Mouse (Mus musculus) hindbrain, embryonic 12.5 days (tissue): Measurements from ENCODE around the gene Tmtc4. TPM values are rescaled to one million over a fixed set of nuclear protein-coding genes. Genes with fewer than 3 reads are reported as not detected.

Experiments used
- ATAC-seq: fragments of 200-750 bp; cut with Nextera tagmentation; 2 replicates; pipeline ENCODE4 v1.8.0; 2017; ENCODE audit warnings: moderate TSS enrichment; ENCODE audit not compliant: low FRiP score
- H3K27ac ChIP-seq: fragments of 300-500 bp; sonication (generic); 2 replicates; pipeline ENCODE4 v1.5.1; 2016; ENCODE audit warnings: mild to moderate bottlenecking
- H3K27me3 ChIP-seq: fragments of 300-500 bp; sonication (generic); 2 replicates; pipeline ENCODE4 v1.6.1; 2016; ENCODE audit warnings: mild to moderate bottlenecking
- H3K36me3 ChIP-seq: fragments of 300-500 bp; sonication (generic); 2 replicates; pipeline ENCODE4 v1.6.1; 2016; ENCODE audit warnings: mild to moderate bottlenecking
- H3K4me1 ChIP-seq: fragments of 300-500 bp; sonication (generic); 2 replicates; pipeline ENCODE4 v1.6.1; 2016
- H3K4me2 ChIP-seq: fragments of 300-500 bp; sonication (generic); replicated peaks from 2 replicates; pipeline ENCODE4 v1.6.1; 2016; ENCODE audit warnings: mild to moderate bottlenecking
- H3K4me3 ChIP-seq: fragments of 300-500 bp; sonication (generic); 2 replicates; pipeline ENCODE4 v1.5.1; 2016; ENCODE audit warnings: mild to moderate bottlenecking
- H3K9ac ChIP-seq: fragments of 300-500 bp; sonication (generic); 2 replicates; pipeline ENCODE4 v1.6.1; 2016; ENCODE audit warnings: mild to moderate bottlenecking, moderate library complexity
- H3K9me3 ChIP-seq: fragments of 300-500 bp; sonication (generic); replicated peaks from 2 replicates; pipeline ENCODE4 v1.6.1; 2016; ENCODE audit warnings: mild to moderate bottlenecking
- WGBS: fragments of 180-500 bp; shearing (Covaris S2); methylation state at CpG from one replicate; pipeline ENCODE4 v1.1.7; 2016; 5-methylcytosine and 5-hydroxymethylcytosine counted together
- polyA plus RNA-seq: library from polyadenylated mRNA; unstranded; fragments of >200 nt; fragmentation: Nextera tagmentation; extraction: Ambion mirVana; gene quantifications from 2 replicates; pipeline ENCODE4 v1.2.1, GENCODE M21; 2016

Tmtc4 gene
- polyA plus RNA-seq, 1 experiment from 2014 or later = 49.4 TPM

- Histone ChIP-seq H3K9me3 (no peaks in the 10 kb centered on the region), H3K9ac (no peak overlapping the region), H3K4me3 (no peak overlapping the region), H3K36me3 (no peaks in the 10 kb centered on the region), H3K27ac (no peak overlapping the region), H3K4me1 (peaks cover 24% of the 10 kb centered on the region), H3K4me2 (no peak overlapping the region), H3K27me3 (peaks cover 7% of the 10 kb centered on the region)
- 67% methylated on average over 7 of the region's 7 CpGs for WGBS
- no peak for ATAC-seq
These were observed 107.1 kb downstream of the Tmtc4 start for GRCm38 (mm10) chr14:122876723-122877122.

GRCm38 (mm10) chr14:122876163-122876562, 107.7 kb downstream of the Tmtc4 start:
- H3K36me3 ChIP-seq = no peaks in the 10 kb centered on the region
- H3K27ac ChIP-seq = no peak overlapping the region
- peaks cover 7% of the 10 kb centered on the region for H3K27me3 ChIP-seq
- H3K9ac ChIP-seq = no peak overlapping the region
- H3K4me2 ChIP-seq = no peak overlapping the region
- H3K9me3 ChIP-seq = no peaks in the 10 kb centered on the region
- H3K4me1 ChIP-seq = peaks cover 20% of the 10 kb centered on the region
- no peak overlapping the region for H3K4me3 ChIP-seq
- WGBS = 4% methylated on average over 6 of the region's 6 CpGs
- ATAC-seq = peak; percentile 89

GRCm38 (mm10) chr14:122875636-122876035, 108.2 kb downstream of the Tmtc4 start:
- no peak overlapping the region for H3K4me3 ChIP-seq
- no peak overlapping the region for H3K9ac ChIP-seq
- peaks cover 20% of the 10 kb centered on the region for H3K4me1 ChIP-seq
- H3K27me3 ChIP-seq = peaks cover 7% of the 10 kb centered on the region
- no peaks in the 10 kb centered on the region for H3K36me3 ChIP-seq
- 35% methylated on average over 6 of the region's 6 CpGs for WGBS
- no peak overlapping the region for H3K4me2 ChIP-seq
- ATAC-seq = peak; percentile 33; the same call in 1 of the 2 replicates
- H3K9me3 ChIP-seq = no peaks in the 10 kb centered on the region
- H3K27ac ChIP-seq = 0 out of 2 replicates have a peak overlapping the region, but pooled peaks have one; percentile 19

- peak overlapping the region; percentile 40; the same call in 1 of the 2 replicates for H3K27ac ChIP-seq
- no peaks in the 10 kb centered on the region for H3K36me3 ChIP-seq
- peaks cover 7% of the 10 kb centered on the region for H3K27me3 ChIP-seq
- H3K4me2 ChIP-seq = no peak overlapping the region
- 58% methylated on average over 8 of the region's 8 CpGs for WGBS
- H3K4me3 ChIP-seq = no peak overlapping the region
- H3K9ac ChIP-seq = no peak overlapping the region
- ATAC-seq = no peak
- no peaks in the 10 kb centered on the region for H3K9me3 ChIP-seq
- H3K4me1 ChIP-seq = peaks cover 20% of the 10 kb centered on the region
These were observed 108.8 kb downstream of the Tmtc4 start for GRCm38 (mm10) chr14:122875056-122875455.

GRCm38 (mm10) chr14:122872612-122873011, 111.2 kb downstream of the Tmtc4 start:
- Histone ChIP-seq H3K4me1 (peaks cover 20% of the 10 kb centered on the region), H3K27me3 (peaks cover 7% of the 10 kb centered on the region), H3K9me3 (no peaks in the 10 kb centered on the region), H3K9ac (no peak overlapping the region), H3K4me3 (no peak overlapping the region), H3K27ac (no peak overlapping the region), H3K36me3 (no peaks in the 10 kb centered on the region), H3K4me2 (no peak overlapping the region)
- no peak for ATAC-seq
- 84% methylated on average over 6 of the region's 6 CpGs for WGBS

GRCm38 (mm10) chr14:122871841-122872580, 111.8 kb downstream of the Tmtc4 start:
- 51% methylated on average over 4 of the region's 4 CpGs for WGBS
- no peak overlapping the region for H3K4me3 ChIP-seq
- H3K4me2 ChIP-seq = no peak overlapping the region
- H3K36me3 ChIP-seq = no peaks in the 10 kb centered on the region
- peaks cover 7% of the 10 kb centered on the region for H3K27me3 ChIP-seq
- peak; percentile 41; the same call in 1 of the 2 replicates for ATAC-seq
- peaks cover 20% of the 10 kb centered on the region for H3K4me1 ChIP-seq
- no peak overlapping the region for H3K27ac ChIP-seq
- no peak overlapping the region for H3K9ac ChIP-seq
- no peaks in the 10 kb centered on the region for H3K9me3 ChIP-seq

DNA sequence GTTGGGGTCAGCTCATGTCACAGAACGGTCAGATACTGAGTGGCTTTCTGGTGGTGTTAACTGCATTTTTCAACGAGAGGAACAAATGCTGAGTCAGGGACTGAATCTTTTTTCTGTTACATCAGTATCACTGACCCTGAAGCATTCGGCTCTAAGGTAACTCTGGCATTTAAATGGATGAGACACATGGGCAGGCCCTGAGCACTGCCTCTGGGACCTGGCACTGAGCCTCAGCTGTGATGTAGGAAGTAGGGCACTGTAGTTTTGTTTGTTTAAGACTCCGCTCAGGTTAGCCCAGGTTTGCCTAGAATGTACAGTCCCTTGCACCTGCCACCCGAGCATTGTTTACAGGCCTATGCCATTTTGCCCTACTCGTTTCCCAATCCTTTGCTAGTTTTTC, 114.0 kb downstream of the Tmtc4 start:
- WGBS = 73% methylated on average over 6 of the region's 6 CpGs
- H3K27ac ChIP-seq = no peak overlapping the region
- no peak overlapping the region for H3K9ac ChIP-seq
- no peaks in the 10 kb centered on the region for H3K36me3 ChIP-seq
- H3K4me1 ChIP-seq = peaks cover 10% of the 10 kb centered on the region; the same call in 1 of the 2 replicates
- H3K4me3 ChIP-seq = no peak overlapping the region
- no peaks in the 10 kb centered on the region for H3K9me3 ChIP-seq
- peaks cover 3% of the 10 kb centered on the region; the same call in 1 of the 2 replicates for H3K27me3 ChIP-seq
- ATAC-seq = no peak
- H3K4me2 ChIP-seq = no peak overlapping the region

Other genes with a start within 250 kb of the Tmtc4 start
- gene Ggact, start 70.3 kb downstream of the Tmtc4 start, polyA plus RNA-seq = 7.7 and 8.6 TPM in 2 replicates